Comparison of ENCODE assay signal across 8 mouse cellular contexts in the genomic region with DNA sequence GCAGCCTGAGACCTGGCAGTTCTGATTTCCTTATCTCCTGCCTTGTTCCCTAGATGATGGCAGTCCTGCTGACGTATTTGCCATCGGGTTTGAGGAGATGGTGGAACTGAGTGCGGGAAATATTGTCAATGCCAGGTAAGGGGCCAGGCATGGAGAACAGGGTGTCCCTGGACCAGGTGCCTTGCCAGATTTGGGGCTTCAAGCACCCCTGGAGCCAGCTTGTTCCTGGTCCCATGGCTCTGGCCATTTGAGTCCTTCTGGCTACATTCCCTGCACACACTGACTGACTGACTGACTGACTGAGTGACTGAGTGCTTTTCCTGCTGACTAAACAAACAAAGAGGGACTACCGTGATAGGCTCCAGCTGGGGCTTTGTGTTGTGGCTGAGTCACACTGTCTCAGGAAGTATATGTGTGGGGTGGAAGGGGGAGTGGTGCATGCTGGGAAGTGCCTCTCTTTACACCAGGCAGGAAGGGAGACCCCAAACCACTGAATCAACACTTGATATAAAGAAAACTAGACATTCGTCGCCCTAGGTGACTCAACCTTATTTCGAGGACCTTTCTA.
A peak's percentile ranks its signal among the peaks of the same experiment; 100 is the strongest.
DNase-seq lines count a peak whose midpoint lies in the region; ATAC-seq and TF ChIP-seq lines count a peak whose summit lies in the region.

No protein-coding gene starts in this region.

- H3K4me3 ChIP-seq in kidney, postnatal 0 days (replicated peaks; ENCODE audit: low read depth, low read length), result no peak overlapping the region
- no peak overlapping the region for H3K4me3 ChIP-seq in heart, embryonic 13.5 days
- no peak overlapping the region for H3K4me3 ChIP-seq in lung, embryonic 16.5 days (ENCODE audit: low read length)

- no peaks in the 10 kb centered on the region for H3K27me3 ChIP-seq in kidney, postnatal 0 days (ENCODE audit: insufficient read depth, low read length)
- H3K27me3 ChIP-seq in heart, embryonic 13.5 days (replicated peaks), result no peaks in the 10 kb centered on the region
- no peaks in the 10 kb centered on the region for H3K27me3 ChIP-seq in lung, embryonic 16.5 days (ENCODE audit: control insufficient read depth, insufficient read depth, low read depth, low read length)

- peak; percentile 39 for DNase-seq in kidney, postnatal 0 days (ENCODE audit: low spot score)
- DNase-seq in kidney, postnatal 25 days, result no peak
- peak; percentile 79 for DNase-seq in yolk sac, embryonic 10.5 days (ENCODE audit: low spot score)
- DNase-seq in layer of hippocampus, adult 18-20 months (ENCODE audit: low spot score in 2 of 2), result no peak
- DNase-seq in adrenal gland, postnatal 25 days, result no peak
- DNase-seq in urinary bladder, postnatal 25 days (ENCODE audit: low spot score), result no peak

- no peak; the same call in 1 of the 2 replicates for ATAC-seq in kidney, postnatal 0 days (replicated peaks; ENCODE audit: low FRiP score, low read depth)
- ATAC-seq in heart, embryonic 13.5 days (ENCODE audit: extremely low read depth, insufficient number of reproducible peaks, low FRiP score, low TSS enrichment), result peak; percentile 53; the same call in 1 of the 2 replicates
- peak; percentile 84 for ATAC-seq in lung, embryonic 16.5 days (ENCODE audit: low read depth)

- no peaks in the 10 kb centered on the region for H3K4me1 ChIP-seq in kidney, postnatal 0 days (replicated peaks; ENCODE audit: insufficient read depth, low read length)
- peaks cover 33% of the 10 kb centered on the region for H3K4me1 ChIP-seq in heart, embryonic 13.5 days
- H3K4me1 ChIP-seq in lung, embryonic 16.5 days (replicated peaks; ENCODE audit: control insufficient read depth, insufficient read depth, low read length), result peaks cover 10% of the 10 kb centered on the region

- no peaks in the 10 kb centered on the region for H3K36me3 ChIP-seq in kidney, postnatal 0 days (ENCODE audit: insufficient read depth, low read length)
- H3K36me3 ChIP-seq in heart, embryonic 13.5 days, result 0 out of 2 replicates have a peak, but pooled peaks cover 4% of the 10 kb centered on the region
- H3K36me3 ChIP-seq in lung, embryonic 16.5 days (ENCODE audit: control insufficient read depth, insufficient read depth, low read length), result no peaks in the 10 kb centered on the region

- H3K4me2 ChIP-seq in kidney, postnatal 0 days (ENCODE audit: low read length), result no peak overlapping the region
- no peak overlapping the region for H3K4me2 ChIP-seq in heart, embryonic 13.5 days
- no peak overlapping the region for H3K4me2 ChIP-seq in lung, embryonic 16.5 days (ENCODE audit: low read depth, low read length)

- no peak for TF ChIP-seq CTCF in kidney, postnatal 0 days (IDR thresholded peaks at IDR 0.05; ENCODE audit: low read depth)

- no peak overlapping the region for H3K27ac ChIP-seq in kidney, postnatal 0 days
- H3K27ac ChIP-seq in heart, embryonic 13.5 days (replicated peaks), result peak overlapping the region; percentile 64
- peak overlapping the region; percentile 40 for H3K27ac ChIP-seq in lung, embryonic 16.5 days (ENCODE audit: low read length)

- H3K9ac ChIP-seq in kidney, postnatal 0 days (ENCODE audit: low read depth, low read length), result no peak overlapping the region
- 0 out of 2 replicates have a peak overlapping the region, but pooled peaks have one; percentile 24 for H3K9ac ChIP-seq in heart, embryonic 13.5 days
- H3K9ac ChIP-seq in lung, embryonic 16.5 days (ENCODE audit: low read length), result no peak overlapping the region

- H3K9me3 ChIP-seq in kidney, postnatal 0 days (replicated peaks; ENCODE audit: low read length), result no peaks in the 10 kb centered on the region
- H3K9me3 ChIP-seq in heart, embryonic 13.5 days, result no peaks in the 10 kb centered on the region
- H3K9me3 ChIP-seq in lung, embryonic 16.5 days (ENCODE audit: control insufficient read depth, low read length), result no peaks in the 10 kb centered on the region

- 61% methylated on average over 7 of the region's 7 CpGs for WGBS in kidney, postnatal 0 days
- 45% methylated on average over 7 of the region's 7 CpGs for WGBS in heart, embryonic 13.5 days
- WGBS in lung, embryonic 16.5 days, result 42% methylated on average over 7 of the region's 7 CpGs

Comparison
In these comparisons a context has a peak if more than half of its experiments do, and no peak if none do; other contexts are left out.
1. DNase-seq: peak in kidney, postnatal 0 days (single experiment) and yolk sac, embryonic 10.5 days (single experiment); none in kidney, postnatal 25 days (0 of 2), layer of hippocampus, adult 18-20 months (0 of 2), adrenal gland, postnatal 25 days (single experiment) and urinary bladder, postnatal 25 days (single experiment).